Mouse (Mus musculus): Measurements from ENCODE around the gene Gm20547. TPM values are rescaled to one million over a fixed set of nuclear protein-coding genes. Genes with fewer than 3 reads are reported as not detected.

The Gm20547 gene
- polyA plus RNA-seq (2014; fragmentation: Nextera tagmentation; extraction: Ambion mirVana) = not detected in 2 replicates

DNA sequence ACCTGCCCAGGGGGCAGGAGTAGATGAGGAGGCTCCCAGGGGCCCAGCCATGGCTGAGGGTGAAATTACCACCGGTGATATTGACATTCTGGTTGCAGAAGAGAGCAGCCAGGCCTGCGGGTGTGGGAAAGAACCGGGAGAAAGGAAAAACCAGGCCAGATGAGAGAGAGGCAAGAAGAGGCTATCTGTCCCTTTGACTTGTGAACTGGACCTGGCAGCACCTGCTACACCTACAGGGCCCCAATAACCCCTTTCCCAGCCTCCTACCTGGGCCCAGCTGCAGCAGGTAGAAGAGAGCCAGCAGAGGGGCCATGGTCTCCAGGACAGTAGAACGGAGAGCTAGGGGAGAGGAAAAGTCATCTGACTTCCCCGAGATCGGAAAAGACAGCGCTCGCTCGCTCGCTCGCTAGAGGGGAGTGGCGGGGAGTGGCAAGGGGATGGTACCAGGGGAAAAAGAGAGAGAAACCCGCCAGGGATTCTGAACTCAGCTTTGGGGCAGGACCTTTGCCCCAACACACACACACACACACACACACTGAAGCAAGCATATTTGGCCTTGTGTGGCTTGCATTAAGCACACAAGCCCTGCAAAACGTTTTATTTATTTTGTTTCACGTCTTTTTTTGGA, at the start of gene Gm20547:
Gene Gm20547 (minus strand): TSS at position 360 of the 628 bp plus-strand sequence.
- H3K4me1 ChIP-seq (ENCODE audit: control insufficient read depth, insufficient read depth, low read length) = no peaks in the 10 kb centered on the region
- H3K27me3 ChIP-seq (ENCODE audit: control insufficient read depth, insufficient read depth, low read length) = no peaks in the 10 kb centered on the region; the same call in 1 of the 2 replicates
- 0 out of 2 replicates have a peak within 1 kb of the TSS, but pooled peaks have one; percentile 12 for H3K4me2 ChIP-seq (ENCODE audit: low read depth)
- no peaks in the 10 kb centered on the region for H3K36me3 ChIP-seq (ENCODE audit: control insufficient read depth, insufficient read depth, low read length)
- H3K9me3 ChIP-seq (ENCODE audit: control insufficient read depth, low read length) = no peaks in the 10 kb centered on the region
- WGBS = 8% methylated on average over 15 of the region's 15 CpGs
- H3K9ac ChIP-seq (ENCODE audit: low read length) = peak within 1 kb of the TSS; percentile 18; the same call in 1 of the 2 replicates
- no peak within 1 kb of the TSS for H3K4me3 ChIP-seq (ENCODE audit: low read depth, low read length)
- ATAC-seq (ENCODE audit: insufficient read depth, low FRiP score, low TSS enrichment) (no peak), DNase-seq (ENCODE audit: low spot score) (no peak)
- H3K27ac ChIP-seq (ENCODE audit: low read depth, low read length) = no peak within 1 kb of the TSS

DNA sequence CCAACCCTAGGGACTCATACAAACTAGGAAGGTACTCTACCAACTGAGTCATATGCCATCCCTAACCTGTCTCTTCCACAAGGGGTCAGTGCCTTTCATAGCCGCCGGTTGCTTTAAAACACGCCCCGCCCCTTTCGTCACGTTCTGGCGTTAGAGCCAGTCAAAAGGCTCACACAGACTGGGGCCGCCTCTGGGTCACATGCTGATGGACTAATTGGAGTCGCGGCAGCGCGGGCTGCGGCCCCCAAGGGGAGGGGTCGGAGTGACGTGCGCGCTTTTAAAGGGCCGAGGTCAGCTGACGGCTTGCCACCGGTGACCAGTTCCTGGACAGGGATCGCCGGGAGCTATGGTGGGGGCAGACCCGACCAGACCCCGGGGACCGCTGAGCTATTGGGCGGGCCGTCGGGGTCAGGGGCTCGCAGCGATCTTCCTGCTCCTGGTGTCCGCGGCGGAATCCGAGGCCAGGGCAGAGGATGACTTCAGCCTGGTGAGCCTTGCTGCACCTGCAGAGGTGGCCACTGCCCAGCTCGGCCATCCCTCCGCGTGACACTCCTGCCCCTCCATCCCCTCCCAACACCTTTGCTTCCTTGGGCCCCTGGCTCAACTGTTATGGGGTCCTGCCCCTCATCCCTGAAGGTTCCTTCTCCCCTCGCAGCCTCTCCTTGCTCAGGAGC, 49.4 kb upstream of the Gm20547 start, which contains the start of gene Neu1:
Gene Neu1 (plus strand): TSS at position 193 of the 674 bp plus-strand sequence.
- Histone ChIP-seq H3K9me3 (ENCODE audit: control insufficient read depth, low read length) (no peaks in the 10 kb centered on the region), H3K36me3 (ENCODE audit: control insufficient read depth, insufficient read depth, low read length) (no peaks in the 10 kb centered on the region), H3K4me1 (ENCODE audit: control insufficient read depth, insufficient read depth, low read length) (0 out of 2 replicates have a peak, but pooled peaks cover 4% of the 10 kb centered on the region), H3K4me2 (ENCODE audit: low read depth) (peak within 1 kb of the TSS; percentile 97), H3K4me3 (ENCODE audit: low read depth, low read length) (peak within 1 kb of the TSS; percentile 69), H3K27me3 (ENCODE audit: control insufficient read depth, insufficient read depth, low read length) (no peaks in the 10 kb centered on the region), H3K9ac (ENCODE audit: low read length) (peak within 1 kb of the TSS; percentile 67), H3K27ac (ENCODE audit: low read depth, low read length) (no peak within 1 kb of the TSS)
- peak; percentile 97 for DNase-seq (ENCODE audit: low spot score)
- ATAC-seq (ENCODE audit: insufficient read depth, low FRiP score, low TSS enrichment) = peak; percentile 97
- 1% methylated on average over 38 of the region's 38 CpGs for WGBS

DNA sequence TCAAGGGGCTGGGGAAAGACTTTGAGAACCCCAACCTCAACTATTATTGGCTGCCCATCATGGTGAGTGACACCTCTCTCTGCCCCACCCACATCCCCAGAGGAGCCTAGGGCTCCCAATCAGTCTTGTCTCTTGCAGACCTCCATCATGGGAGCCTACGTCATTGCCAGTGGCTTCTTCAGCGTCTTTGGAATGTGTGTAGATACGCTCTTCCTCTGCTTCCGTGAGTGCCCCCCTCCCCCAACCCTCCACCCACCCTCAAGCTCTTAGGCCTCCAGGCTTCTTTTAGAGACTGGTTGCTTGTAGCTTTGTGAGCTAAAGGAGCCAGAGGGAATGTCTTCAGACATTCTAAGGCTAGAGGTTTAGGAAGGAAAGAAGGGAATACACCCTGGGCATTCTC, 47.0 kb upstream of the Gm20547 start:
- Histone ChIP-seq H3K4me3 (ENCODE audit: low read depth, low read length) (no peak overlapping the region), H3K27ac (ENCODE audit: low read depth, low read length) (no peak overlapping the region), H3K4me2 (ENCODE audit: low read depth) (no peak overlapping the region), H3K4me1 (ENCODE audit: control insufficient read depth, insufficient read depth, low read length) (0 out of 2 replicates have a peak, but pooled peaks cover 4% of the 10 kb centered on the region), H3K9me3 (ENCODE audit: control insufficient read depth, low read length) (no peaks in the 10 kb centered on the region), H3K36me3 (ENCODE audit: control insufficient read depth, insufficient read depth, low read length) (no peaks in the 10 kb centered on the region), H3K27me3 (ENCODE audit: control insufficient read depth, insufficient read depth, low read length) (no peaks in the 10 kb centered on the region), H3K9ac (ENCODE audit: low read length) (no peak overlapping the region)
- ATAC-seq (ENCODE audit: insufficient read depth, low FRiP score, low TSS enrichment) (no peak), DNase-seq (ENCODE audit: low spot score) (no peak)
- 83% methylated on average over 4 of the region's 4 CpGs for WGBS

DNA sequence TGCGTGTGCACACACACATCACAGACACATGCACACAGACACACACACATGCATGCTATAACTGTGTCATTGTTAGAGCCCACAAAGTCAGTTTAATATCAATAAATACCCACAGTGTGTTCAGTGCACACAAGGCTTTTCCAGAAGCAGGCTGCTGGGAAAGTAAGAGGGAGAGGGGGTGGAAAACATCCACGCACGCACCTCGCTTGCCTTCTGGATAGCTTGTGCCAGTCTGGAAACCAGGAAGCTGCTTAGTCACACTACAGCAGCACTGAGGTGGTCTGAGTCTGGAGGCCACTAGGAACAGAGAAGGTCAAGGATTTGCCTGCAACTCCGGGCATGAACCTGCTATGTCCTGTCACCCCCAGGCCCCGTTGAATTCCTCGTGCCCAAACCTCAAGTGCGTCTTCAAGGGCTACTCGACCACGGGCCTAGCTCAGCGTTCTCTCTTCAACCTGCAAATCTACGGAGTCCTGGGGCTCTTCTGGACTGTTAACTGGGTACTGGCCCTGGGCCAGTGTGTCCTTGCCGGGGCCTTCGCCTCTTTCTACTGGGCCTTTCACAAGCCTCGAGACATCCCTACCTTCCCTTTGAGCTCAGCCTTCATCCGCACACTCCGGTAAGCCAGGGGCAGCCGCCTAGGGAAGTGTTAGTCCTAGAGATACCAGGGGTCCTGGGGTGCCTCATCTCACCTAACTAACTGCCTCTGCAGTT, 45.6 kb upstream of the Gm20547 start:
- ATAC-seq (ENCODE audit: insufficient read depth, low FRiP score, low TSS enrichment) (no peak), DNase-seq (ENCODE audit: low spot score) (no peak)
- Histone ChIP-seq H3K36me3 (ENCODE audit: control insufficient read depth, insufficient read depth, low read length) (no peaks in the 10 kb centered on the region), H3K4me1 (ENCODE audit: control insufficient read depth, insufficient read depth, low read length) (0 out of 2 replicates have a peak, but pooled peaks cover 4% of the 10 kb centered on the region), H3K9ac (ENCODE audit: low read length) (no peak overlapping the region), H3K27ac (ENCODE audit: low read depth, low read length) (no peak overlapping the region), H3K4me2 (ENCODE audit: low read depth) (no peak overlapping the region), H3K27me3 (ENCODE audit: control insufficient read depth, insufficient read depth, low read length) (no peaks in the 10 kb centered on the region), H3K4me3 (ENCODE audit: low read depth, low read length) (no peak overlapping the region), H3K9me3 (ENCODE audit: control insufficient read depth, low read length) (no peaks in the 10 kb centered on the region)
- 87% methylated on average over 18 of the region's 18 CpGs for WGBS

DNA sequence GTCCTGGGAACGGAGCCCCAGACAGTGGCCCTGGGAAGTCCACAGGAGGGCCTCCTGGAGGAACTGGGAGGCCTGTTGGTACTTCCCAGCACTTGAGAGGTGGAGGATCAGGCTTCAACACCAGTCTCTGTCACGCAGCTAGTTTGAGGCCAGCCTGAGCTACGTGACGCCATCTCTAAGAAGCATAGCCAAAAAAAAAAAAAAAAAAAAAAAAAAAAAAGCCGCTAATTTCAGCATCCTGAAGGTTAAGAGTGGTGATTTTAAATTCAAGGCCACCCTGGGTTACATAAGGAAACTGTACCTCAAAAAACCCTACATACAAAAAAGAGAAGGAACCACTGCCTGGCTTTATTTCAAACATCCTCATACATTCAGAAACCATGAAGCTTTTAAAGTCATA, 42.4 kb upstream of the Gm20547 start:
- Histone ChIP-seq H3K4me1 (ENCODE audit: control insufficient read depth, insufficient read depth, low read length) (no peaks in the 10 kb centered on the region), H3K9me3 (ENCODE audit: control insufficient read depth, low read length) (no peaks in the 10 kb centered on the region), H3K27ac (ENCODE audit: low read depth, low read length) (no peak overlapping the region), H3K9ac (ENCODE audit: low read length) (no peak overlapping the region), H3K4me3 (ENCODE audit: low read depth, low read length) (no peak overlapping the region), H3K27me3 (ENCODE audit: control insufficient read depth, insufficient read depth, low read length) (no peaks in the 10 kb centered on the region), H3K4me2 (ENCODE audit: low read depth) (no peak overlapping the region), H3K36me3 (ENCODE audit: control insufficient read depth, insufficient read depth, low read length) (no peaks in the 10 kb centered on the region)
- DNase-seq (ENCODE audit: low spot score) (no peak), ATAC-seq (ENCODE audit: insufficient read depth, low FRiP score, low TSS enrichment) (no peak)
- 76% methylated on average over 5 of the region's 5 CpGs for WGBS

DNA sequence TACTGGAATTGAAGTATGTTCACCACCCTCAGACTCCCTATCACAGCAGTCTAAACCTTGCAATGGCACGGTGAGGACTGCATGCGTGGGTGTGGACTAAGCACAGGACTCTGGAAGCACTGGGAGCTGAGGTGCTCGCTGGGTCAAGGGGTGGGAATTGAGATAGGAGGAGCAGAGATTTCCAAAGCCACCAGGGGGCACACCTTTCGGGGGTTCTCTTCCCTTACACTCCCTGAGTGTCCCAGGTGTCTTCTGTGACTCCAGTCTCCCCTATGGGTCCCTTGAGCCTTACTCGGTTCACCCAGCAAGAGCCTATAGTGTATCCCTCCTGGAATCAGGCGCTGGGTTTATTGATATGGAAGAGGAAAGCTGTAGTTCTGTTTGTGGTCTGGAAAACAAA, 41.1 kb upstream of the Gm20547 start:
- no peaks in the 10 kb centered on the region for H3K27me3 ChIP-seq (ENCODE audit: control insufficient read depth, insufficient read depth, low read length)
- DNase-seq (ENCODE audit: low spot score) (no peak), ATAC-seq (ENCODE audit: insufficient read depth, low FRiP score, low TSS enrichment) (no peak)
- no peak overlapping the region for H3K4me2 ChIP-seq (ENCODE audit: low read depth)
- H3K36me3 ChIP-seq (ENCODE audit: control insufficient read depth, insufficient read depth, low read length) = no peaks in the 10 kb centered on the region
- no peaks in the 10 kb centered on the region for H3K9me3 ChIP-seq (ENCODE audit: control insufficient read depth, low read length)
- H3K9ac ChIP-seq (ENCODE audit: low read length) = no peak overlapping the region
- no peak overlapping the region for H3K4me3 ChIP-seq (ENCODE audit: low read depth, low read length)
- no peak overlapping the region for H3K27ac ChIP-seq (ENCODE audit: low read depth, low read length)
- WGBS = 48% methylated on average over 6 of the region's 6 CpGs
- H3K4me1 ChIP-seq (ENCODE audit: control insufficient read depth, insufficient read depth, low read length) = no peaks in the 10 kb centered on the region

DNA sequence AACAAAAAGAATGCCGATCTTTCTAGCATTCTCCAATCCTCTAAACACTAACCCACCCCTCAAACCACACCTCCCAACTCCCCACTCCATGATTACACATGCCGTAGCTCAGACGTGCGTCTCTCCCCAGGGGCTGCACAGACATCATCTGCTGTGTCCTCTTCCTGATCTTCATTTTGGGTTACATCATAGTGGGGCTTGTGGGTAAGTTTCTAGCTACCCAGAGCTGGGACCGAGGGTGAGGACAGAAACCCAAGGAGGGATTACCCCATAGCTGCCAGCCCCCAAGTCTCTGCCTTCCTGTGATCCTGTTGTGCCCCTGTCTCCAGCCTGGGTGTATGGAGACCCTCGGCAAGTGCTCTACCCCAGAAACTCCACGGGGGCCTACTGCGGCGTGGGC, 35.3 kb upstream of the Gm20547 start:
- Histone ChIP-seq H3K27ac (ENCODE audit: low read depth, low read length) (no peak overlapping the region), H3K36me3 (ENCODE audit: control insufficient read depth, insufficient read depth, low read length) (peaks cover 9% of the 10 kb centered on the region), H3K4me3 (ENCODE audit: low read depth, low read length) (no peak overlapping the region), H3K27me3 (ENCODE audit: control insufficient read depth, insufficient read depth, low read length) (no peaks in the 10 kb centered on the region), H3K9me3 (ENCODE audit: control insufficient read depth, low read length) (no peaks in the 10 kb centered on the region), H3K4me1 (ENCODE audit: control insufficient read depth, insufficient read depth, low read length) (no peaks in the 10 kb centered on the region), H3K9ac (ENCODE audit: low read length) (no peak overlapping the region; the same call in 1 of the 2 replicates), H3K4me2 (ENCODE audit: low read depth) (no peak overlapping the region)
- DNase-seq (ENCODE audit: low spot score) (no peak), ATAC-seq (ENCODE audit: insufficient read depth, low FRiP score, low TSS enrichment) (no peak)
- WGBS = 85% methylated on average over 9 of the region's 9 CpGs

DNA sequence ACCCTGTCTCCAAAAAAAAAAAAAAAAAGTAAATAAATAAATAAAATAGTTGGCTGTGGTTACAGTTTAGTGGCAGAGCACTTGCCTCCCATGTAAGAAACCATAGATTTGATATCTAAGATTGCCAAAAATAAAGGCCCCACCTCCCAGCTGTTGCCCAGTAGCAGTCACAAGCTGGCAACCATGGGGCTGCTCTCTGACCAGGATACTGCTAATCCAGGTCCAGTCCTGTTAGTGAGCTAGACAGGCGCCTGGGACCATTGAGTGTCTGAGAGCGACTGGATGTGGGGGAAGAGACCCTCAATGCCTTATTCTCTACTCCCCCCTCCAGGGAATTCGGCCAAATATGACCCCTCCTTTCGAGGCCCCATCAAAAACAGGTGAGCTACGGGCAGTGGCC, 34.5 kb upstream of the Gm20547 start:
- no peak overlapping the region for H3K27ac ChIP-seq (ENCODE audit: low read depth, low read length)
- no peak overlapping the region for H3K4me3 ChIP-seq (ENCODE audit: low read depth, low read length)
- H3K4me1 ChIP-seq (ENCODE audit: control insufficient read depth, insufficient read depth, low read length) = no peaks in the 10 kb centered on the region
- no peak overlapping the region for H3K4me2 ChIP-seq (ENCODE audit: low read depth)
- no peaks in the 10 kb centered on the region for H3K9me3 ChIP-seq (ENCODE audit: control insufficient read depth, low read length)
- ATAC-seq (ENCODE audit: insufficient read depth, low FRiP score, low TSS enrichment) = no peak
- DNase-seq (ENCODE audit: low spot score) = no peak
- 84% methylated on average over 5 of the region's 5 CpGs for WGBS
- H3K9ac ChIP-seq (ENCODE audit: low read length) = no peak overlapping the region
- H3K27me3 ChIP-seq (ENCODE audit: control insufficient read depth, insufficient read depth, low read length) = no peaks in the 10 kb centered on the region
- peaks cover 17% of the 10 kb centered on the region for H3K36me3 ChIP-seq (ENCODE audit: control insufficient read depth, insufficient read depth, low read length)
